Mouse (Mus musculus) CH12.LX (cell line): ENCODE data around the gene Ogn.

Experiments used
- CHD1 ChIP-seq: IDR thresholded peaks from 2 replicates; pipeline ENCODE4 v1.6.1; 2012; ENCODE audit warnings: low read depth, low read length, improper control_type of control experiment, inconsistent platforms
- CTCF ChIP-seq, 2 experiments: IDR thresholded peaks in 1 of 2; conservative IDR thresholded peaks in 1 of 2; 2 replicates each; pipeline ENCODE4 v1.5.1; 2011 to 2012; ENCODE audit warnings: low read depth in 2 of 2, low read length in 2 of 2, improper control_type of control experiment in 1 of 2, inconsistent platforms in 1 of 2, mild to moderate bottlenecking in 1 of 2, moderate library complexity in 1 of 2
- E2F4 ChIP-seq: IDR thresholded peaks from 2 replicates; pipeline ENCODE4 v1.6.1; 2011; ENCODE audit warnings: low read depth, low read length, improper control_type of control experiment; ENCODE audit not compliant: insufficient replicate concordance
- EP300 ChIP-seq: IDR thresholded peaks from 2 replicates; pipeline ENCODE4 v1.6.1; 2011; ENCODE audit warnings: low read length, improper control_type of control experiment
- ETS1 ChIP-seq: conservative IDR thresholded peaks from 2 replicates; pipeline ENCODE4 v1.6.1; 2012; ENCODE audit warnings: low read depth, mild to moderate bottlenecking, inconsistent platforms, low read length, improper control_type of control experiment, moderate library complexity
- JUND ChIP-seq: conservative IDR thresholded peaks from 2 replicates; pipeline ENCODE4 v1.6.1; 2011; ENCODE audit warnings: low read depth, low read length, improper control_type of control experiment
- MAFK ChIP-seq: IDR thresholded peaks from 2 replicates; pipeline ENCODE4 v1.6.1; 2011; ENCODE audit warnings: low read length, improper control_type of control experiment; ENCODE audit not compliant: insufficient replicate concordance
- NRF1 ChIP-seq: IDR thresholded peaks from 2 replicates; pipeline ENCODE4 v1.6.1; 2014; ENCODE audit warnings: low read depth, mild to moderate bottlenecking, inconsistent platforms, low read length, improper control_type of control experiment, moderate library complexity
- POLR2A ChIP-seq: IDR thresholded peaks from 2 replicates; pipeline ENCODE4 v1.6.1; 2011; ENCODE audit warnings: low read depth, mild to moderate bottlenecking, improper control_type of control experiment, low read length
- RCOR1 ChIP-seq: conservative IDR thresholded peaks from 2 replicates; pipeline ENCODE4 v1.6.1; 2012; ENCODE audit warnings: low read depth, mild to moderate bottlenecking, inconsistent platforms, low read length, improper control_type of control experiment
- SMC3 ChIP-seq: IDR thresholded peaks from 2 replicates; pipeline ENCODE4 v1.6.1; 2011; ENCODE audit warnings: low read depth, low read length, improper control_type of control experiment
- USF1 ChIP-seq: IDR thresholded peaks from 2 replicates; pipeline ENCODE4 v1.6.1; 2014; ENCODE audit warnings: low read depth, mild to moderate bottlenecking, inconsistent platforms, low read length, improper control_type of control experiment
- ZMIZ1 ChIP-seq: IDR thresholded peaks from 2 replicates; pipeline ENCODE4 v1.6.1; 2012; ENCODE audit warnings: low read depth, mild to moderate bottlenecking, inconsistent platforms, low read length, improper control_type of control experiment
- ZNF384 ChIP-seq: IDR thresholded peaks from 2 replicates; pipeline ENCODE4 v1.6.1; 2012; ENCODE audit warnings: low read depth, low read length, improper control_type of control experiment, inconsistent platforms

- TF ChIP-seq CTCF (conservative IDR thresholded peaks at IDR 0.05 in 1 of 2, IDR thresholded peaks at IDR 0.05 in 1 of 2; ENCODE audit: low read depth in 2 of 2, low read length in 2 of 2) (no peak), RCOR1 (no peak), ZNF384 (no peak), NRF1 (no peak), USF1 (no peak), EP300 (no peak), E2F4 (no peak), POLR2A (no peak), SMC3 (no peak), ZMIZ1 (no peak), MAFK (no peak), ETS1 (no peak), CHD1 (no peak), JUND (no peak)
Measured at GRCm38 (mm10) chr13:49607714-49608113, at the start of gene Ogn.
